Mouse (Mus musculus) brain, adult 2 months (tissue): ENCODE data around the gene C1qc.

Source experiments
- DNase-seq: peaks from one replicate; pipeline ENCODE4 v3.0.0; 2011; ENCODE audit warnings: low read depth, low spot score

C1qc gene

GRCm38 (mm10) chr4:136852119-136852518 is 40.7 kb downstream of the C1qc start:
- no peak for DNase-seq

DNA sequence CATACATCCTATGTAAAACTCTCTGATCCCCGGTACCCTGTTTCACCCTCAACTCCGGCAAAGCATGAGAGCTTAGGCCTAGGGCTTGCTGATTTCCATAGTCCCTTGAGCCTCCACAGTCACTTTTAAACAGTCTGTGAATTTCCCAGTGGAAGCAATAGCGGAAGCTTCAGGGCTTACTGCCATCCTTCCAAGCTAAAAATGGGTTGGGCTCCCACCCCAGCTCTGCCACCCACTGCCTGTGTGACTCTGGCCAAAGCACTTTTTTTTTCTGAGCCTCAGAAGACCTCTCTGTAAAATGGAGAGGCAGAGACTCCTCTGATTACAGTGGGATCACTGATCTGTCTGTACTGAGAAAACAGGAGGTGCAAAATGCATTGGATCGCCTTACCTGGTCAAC is 44.3 kb downstream of the C1qc start:
- DNase-seq: peak; percentile 65

DNA sequence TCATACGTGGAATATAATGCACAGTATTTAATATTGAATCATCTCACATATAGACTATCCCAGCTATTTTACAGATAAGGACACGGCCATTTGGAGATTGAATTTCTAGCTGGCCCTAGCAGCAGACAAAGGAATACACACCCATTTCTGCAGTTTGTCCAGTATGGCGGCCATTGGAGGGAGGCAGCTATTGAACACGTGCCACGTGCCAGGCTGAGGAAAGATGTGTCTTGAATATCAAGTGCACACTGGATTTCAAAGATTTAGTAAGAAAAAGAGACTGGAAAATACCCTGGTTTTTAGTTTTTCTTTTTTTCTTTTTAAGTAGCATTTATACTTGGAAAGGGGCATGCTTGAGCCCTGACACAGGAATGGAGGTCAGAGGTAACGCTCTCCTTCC is 45.7 kb downstream of the C1qc start:
- no peak for DNase-seq

DNA sequence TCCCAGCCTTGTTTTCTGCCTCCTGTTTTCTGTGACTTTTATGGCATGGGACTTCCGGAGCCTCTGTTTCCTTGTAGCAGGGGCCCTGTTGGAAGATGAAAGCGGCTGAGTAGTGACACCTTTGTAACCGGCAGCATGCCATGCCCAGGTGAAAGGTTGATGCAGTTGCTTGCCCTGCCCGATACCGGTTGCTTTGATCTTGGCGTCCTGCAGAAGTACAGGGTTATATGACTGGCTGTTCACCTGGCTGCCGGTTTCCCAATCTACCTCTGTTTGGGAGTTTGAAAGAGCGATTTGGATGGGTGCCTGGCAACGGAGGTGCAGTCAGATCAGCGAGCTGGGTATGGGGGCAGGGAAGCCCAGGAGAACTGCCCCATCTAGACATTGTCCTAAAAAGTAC is 50.1 kb downstream of the C1qc start:
- DNase-seq: no peak

- DNase-seq: no peak
These were observed 50.8 kb downstream of the C1qc start for GRCm38 (mm10) chr4:136842033-136842432.

GRCm38 (mm10) chr4:136841056-136841455 is 51.8 kb downstream of the C1qc start:
- peak; percentile 89 for DNase-seq
